Mouse (Mus musculus) small intestine, adult 2 months (tissue): ENCODE data around the gene Ush1c. TPM values are rescaled to one million over a fixed set of nuclear protein-coding genes. Genes with fewer than 3 reads are reported as not detected.

ENCODE experiments used
- H3K27ac ChIP-seq: fragments of 200-500 bp; 2 replicates; pipeline ENCODE4 v1.5.1; 2012; ENCODE audit warnings: low read depth, low read length, control low read depth, inconsistent platforms; ENCODE audit not compliant: insufficient read depth
- H3K27me3 ChIP-seq: fragments of 200-500 bp; 2 replicates; pipeline ENCODE4 v1.6.1; 2012; ENCODE audit warnings: mild to moderate bottlenecking, moderate library complexity, low read length, inconsistent platforms; ENCODE audit not compliant: control insufficient read depth, insufficient read depth
- H3K36me3 ChIP-seq: fragments of 200-500 bp; 2 replicates; pipeline ENCODE4 v1.6.1; 2012; ENCODE audit warnings: mild to moderate bottlenecking, low read length, control low read depth, inconsistent platforms; ENCODE audit not compliant: control insufficient read depth, insufficient read depth
- H3K4me1 ChIP-seq: fragments of 200-500 bp; 2 replicates; pipeline ENCODE4 v1.6.1; 2012; ENCODE audit warnings: low read length, inconsistent platforms, mixed read lengths; ENCODE audit not compliant: control insufficient read depth, insufficient read depth, insufficient read length
- H3K4me3 ChIP-seq: fragments of 200-500 bp; 2 replicates; pipeline ENCODE4 v1.5.1; 2012; ENCODE audit warnings: low read depth, mild to moderate bottlenecking, control low read depth, inconsistent platforms, low read length, moderate library complexity
- CTCF ChIP-seq: fragments of 200-500 bp; IDR thresholded peaks from 2 replicates; pipeline ENCODE4 v1.5.1; 2012; ENCODE audit warnings: low read depth, mild to moderate bottlenecking, control low read depth, inconsistent platforms, low read length, moderate library complexity, mixed read lengths; ENCODE audit not compliant: insufficient replicate concordance, insufficient read length; ENCODE audit errors: extremely low read depth
- POLR2A ChIP-seq: fragments of 200-500 bp; IDR thresholded peaks from 2 replicates; pipeline ENCODE4 v1.6.1; 2012; ENCODE audit warnings: low read depth, mild to moderate bottlenecking, control low read depth, inconsistent platforms, low read length, moderate library complexity
- WGBS: fragments of 180-500 bp; shearing (Covaris S2); methylation state at CpG from one replicate; pipeline ENCODE4 v1.1.7; 2018; 5-methylcytosine and 5-hydroxymethylcytosine counted together
- polyA plus RNA-seq: library from polyadenylated mRNA; depleted of rRNA; stranded (reverse); fragments of >200 nt; gene quantifications from 2 replicates; pipeline ENCODE4 v1.2.3, GENCODE M21; 2012

Gene Ush1c
- polyA plus RNA-seq, 1 experiment = 105 TPM

DNA sequence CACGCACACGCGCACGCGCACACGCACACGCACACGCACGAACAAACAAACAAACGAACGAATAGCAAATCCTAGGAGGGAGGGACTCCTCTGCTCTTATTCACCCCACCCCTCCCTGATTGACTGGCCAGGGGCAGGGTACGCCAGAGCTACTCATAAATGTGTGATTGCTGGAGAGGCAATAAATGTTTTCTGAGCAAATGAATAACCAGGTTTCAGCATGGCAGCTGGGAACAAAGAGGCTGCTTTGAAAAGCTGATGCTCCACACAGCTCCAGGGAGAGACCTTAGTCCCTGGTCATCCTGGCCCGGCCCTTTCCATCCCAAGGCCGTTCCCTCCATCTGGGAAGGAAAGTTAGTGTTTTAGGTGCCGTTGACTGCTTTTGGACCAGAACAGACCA, 1.9 kb downstream of the Ush1c start:
- peak; percentile 41; the same call in 1 of the 2 replicates for TF ChIP-seq POLR2A
- TF ChIP-seq CTCF = no peak
- peaks cover 9% of the 10 kb centered on the region for H3K4me1 ChIP-seq
- peak overlapping the region; percentile 84 for H3K4me3 ChIP-seq
- H3K27me3 ChIP-seq = no peaks in the 10 kb centered on the region
- peaks cover 12% of the 10 kb centered on the region for H3K36me3 ChIP-seq
- H3K27ac ChIP-seq = peak overlapping the region; percentile 98
- WGBS = 37% methylated on average over 15 of the region's 15 CpGs

DNA sequence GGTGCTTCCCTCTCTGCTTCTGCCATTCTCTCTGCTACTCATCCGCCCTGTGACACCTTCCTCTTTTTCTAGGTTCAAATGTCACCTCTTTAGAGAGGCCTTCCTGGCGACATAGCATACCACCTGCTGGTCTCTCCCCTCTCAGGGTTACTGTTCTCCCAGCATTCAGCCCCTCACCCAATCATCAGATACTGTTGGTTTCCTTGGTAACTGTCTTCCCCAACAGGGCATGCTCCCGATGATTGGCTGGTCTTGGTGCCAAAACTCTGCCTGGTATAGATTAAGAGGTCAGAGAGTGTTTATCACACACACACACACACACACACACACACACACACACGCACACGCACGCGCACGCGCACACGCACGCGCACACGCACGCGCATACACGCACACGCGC, 2.4 kb downstream of the Ush1c start:
- Histone ChIP-seq H3K27ac (peak overlapping the region; percentile 38; the same call in 1 of the 2 replicates), H3K36me3 (peaks cover 12% of the 10 kb centered on the region), H3K27me3 (no peaks in the 10 kb centered on the region), H3K4me3 (peak overlapping the region; percentile 60), H3K4me1 (peaks cover 9% of the 10 kb centered on the region)
- TF ChIP-seq POLR2A (no peak), CTCF (no peak)
- WGBS = 32% methylated on average over 18 of the region's 18 CpGs

DNA sequence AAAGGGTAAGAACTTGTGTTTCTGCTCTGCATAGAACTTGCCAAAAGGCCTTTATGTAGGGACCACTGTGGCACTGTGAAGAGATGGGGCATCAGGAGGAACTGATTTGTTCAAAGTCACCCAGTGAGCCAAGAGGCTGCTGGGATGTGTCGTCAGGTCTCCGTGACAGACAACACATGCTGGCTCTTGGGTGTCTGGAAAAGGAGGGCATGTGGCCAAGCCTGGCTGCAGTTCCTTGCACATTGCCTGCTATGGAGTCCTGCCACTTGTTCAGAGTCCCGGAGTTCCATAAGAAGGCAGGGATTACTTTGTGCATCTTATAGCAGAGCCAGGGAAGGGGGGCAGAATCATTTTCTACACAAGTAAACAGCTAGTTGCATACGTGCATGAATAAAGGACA, 11.4 kb downstream of the Ush1c start:
- Histone ChIP-seq H3K4me3 (no peak overlapping the region), H3K27ac (no peak overlapping the region), H3K27me3 (no peaks in the 10 kb centered on the region), H3K4me1 (no peaks in the 10 kb centered on the region), H3K36me3 (peaks cover 65% of the 10 kb centered on the region)
- 70% methylated on average over 4 of the region's 4 CpGs for WGBS
- no peak for TF ChIP-seq POLR2A
- TF ChIP-seq CTCF = no peak

DNA sequence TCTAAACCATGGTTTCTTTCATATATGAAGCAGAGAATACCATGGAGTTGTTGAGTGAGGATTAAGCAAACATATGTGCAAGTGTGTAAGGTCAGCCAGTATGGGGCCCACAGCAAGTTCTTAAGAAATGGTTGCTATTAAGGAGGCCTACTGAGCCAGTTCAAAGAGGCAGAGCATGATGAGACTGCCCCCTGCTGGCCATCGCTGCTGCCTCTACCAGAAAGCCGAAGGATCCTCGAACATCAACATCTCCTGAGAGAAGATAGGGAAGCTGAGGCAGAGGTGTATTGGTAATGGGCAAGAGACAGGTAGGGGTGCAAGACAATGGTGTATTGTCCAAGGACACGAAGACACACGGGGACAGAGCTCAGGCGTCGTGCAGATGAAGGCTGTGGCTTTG, 12.1 kb downstream of the Ush1c start:
- no peak overlapping the region for H3K27ac ChIP-seq
- no peaks in the 10 kb centered on the region for H3K4me1 ChIP-seq
- TF ChIP-seq CTCF = peak; percentile 72; the same call in 1 of the 2 replicates
- no peak for TF ChIP-seq POLR2A
- H3K27me3 ChIP-seq = no peaks in the 10 kb centered on the region
- H3K36me3 ChIP-seq = peaks cover 71% of the 10 kb centered on the region
- WGBS = 29% methylated on average over 7 of the region's 7 CpGs
- no peak overlapping the region for H3K4me3 ChIP-seq

DNA sequence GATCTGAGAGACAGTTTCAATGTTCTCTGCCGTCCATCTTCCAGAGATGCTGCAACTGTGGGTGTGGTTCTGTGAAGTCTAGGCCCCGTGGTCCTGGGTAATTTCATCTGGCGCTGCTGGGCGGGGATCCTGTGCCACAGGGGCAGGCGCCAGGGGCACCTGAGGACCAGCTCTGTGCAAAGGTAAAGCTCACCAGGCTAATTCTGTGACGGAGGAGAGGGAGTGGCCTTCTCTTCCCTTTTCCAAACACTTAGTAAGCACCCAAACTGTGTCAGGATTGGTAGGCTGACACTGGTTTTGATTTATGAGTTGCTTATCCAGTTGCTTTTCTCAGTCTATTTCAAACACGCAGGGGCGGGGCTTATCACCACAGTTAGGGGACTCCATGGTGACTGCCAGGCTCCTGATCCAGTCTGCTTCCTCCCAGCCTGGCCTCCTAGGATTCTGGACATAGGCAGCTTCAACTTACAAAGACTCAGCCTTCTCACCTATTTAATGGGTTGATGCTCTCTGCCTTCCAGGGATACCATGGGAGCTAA, 17.6 kb downstream of the Ush1c start:
- Histone ChIP-seq H3K27ac (no peak overlapping the region), H3K4me1 (no peaks in the 10 kb centered on the region; the same call in 1 of the 2 replicates), H3K27me3 (no peaks in the 10 kb centered on the region), H3K36me3 (peaks cover 82% of the 10 kb centered on the region), H3K4me3 (no peak overlapping the region)
- WGBS = 47% methylated on average over 8 of the region's 8 CpGs
- no peak for TF ChIP-seq POLR2A
- no peak for TF ChIP-seq CTCF

DNA sequence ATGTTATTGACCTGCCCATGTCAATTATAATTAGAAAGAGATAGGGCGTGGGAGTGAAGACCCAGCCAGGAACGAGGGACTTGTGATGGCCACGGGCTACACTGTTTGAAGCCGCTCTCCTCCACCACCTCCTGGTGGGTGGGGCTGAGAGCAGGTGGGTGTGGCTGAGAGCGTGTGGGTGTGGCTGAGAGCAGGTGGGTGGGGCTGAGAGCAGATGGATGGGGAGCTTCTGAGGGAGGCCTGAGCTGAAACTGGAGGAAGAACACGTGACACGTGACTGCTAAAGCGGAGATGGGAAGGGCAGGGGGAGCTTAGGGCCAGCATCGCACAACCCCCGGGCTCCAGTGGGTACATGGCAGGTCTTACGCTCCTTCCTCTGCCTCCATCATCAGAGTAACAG, 19.9 kb downstream of the Ush1c start:
- H3K36me3 ChIP-seq = peaks cover 75% of the 10 kb centered on the region
- H3K27ac ChIP-seq = no peak overlapping the region
- H3K4me1 ChIP-seq = no peaks in the 10 kb centered on the region; the same call in 1 of the 2 replicates
- no peak overlapping the region for H3K4me3 ChIP-seq
- TF ChIP-seq POLR2A (no peak), CTCF (no peak)
- WGBS = 40% methylated on average over 11 of the region's 11 CpGs
- H3K27me3 ChIP-seq = no peaks in the 10 kb centered on the region

DNA sequence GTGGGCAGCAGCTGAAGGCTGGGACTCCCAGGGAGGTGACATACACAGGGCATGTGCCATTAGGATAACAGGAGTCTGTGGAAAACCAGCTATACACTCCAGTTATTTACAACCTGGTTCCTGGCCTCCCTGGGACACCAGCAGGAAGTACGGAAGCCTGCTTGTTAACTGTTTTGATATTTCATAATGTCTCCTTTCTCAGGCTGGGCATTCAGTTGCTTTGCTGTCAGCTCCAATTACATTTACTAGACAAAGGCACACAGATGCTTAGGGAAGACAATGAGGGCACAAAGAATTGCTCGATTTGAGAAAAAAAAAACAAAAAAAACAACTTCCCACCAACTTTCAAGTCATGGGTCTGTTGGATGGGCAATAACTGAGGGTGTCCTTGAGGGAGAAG, 21.8 kb downstream of the Ush1c start:
- 70% methylated on average over 2 of the region's 2 CpGs for WGBS
- Histone ChIP-seq H3K4me3 (no peak overlapping the region), H3K27ac (no peak overlapping the region), H3K4me1 (no peaks in the 10 kb centered on the region; the same call in 1 of the 2 replicates), H3K27me3 (no peaks in the 10 kb centered on the region), H3K36me3 (peaks cover 70% of the 10 kb centered on the region)
- TF ChIP-seq POLR2A (no peak), CTCF (no peak)
